Mouse (Mus musculus) spleen, embryonic (tissue): Measurements from ENCODE around the gene Prkce.

Experiments
- CTCF ChIA-PET: fragments of 350-600 bp; sonication (Branson Sonifier 250); formaldehyde crosslinking; loops from one replicate; lab custom pipeline; 2022; lab: Charles Lee

Prkce gene

GRCm38 (mm10) chr17:86324756-86325155 is 157.2 kb downstream of the Prkce start:
- CTCF ChIA-PET: no interaction called here

- CTCF ChIA-PET: no interaction called here
Observed at GRCm38 (mm10) chr17:86325317-86325716, 157.7 kb downstream of the Prkce start.

GRCm38 (mm10) chr17:86327958-86328357 is 160.4 kb downstream of the Prkce start:
- CTCF ChIA-PET: interaction anchor here (0.6 to 0.8 kb wide), 2 partner anchors 26 to 114 kb away, joined by 3 to 4 read pairs; no protein-coding TSS in a partner anchor

GRCm38 (mm10) chr17:86329273-86330075 is 161.9 kb downstream of the Prkce start:
- CTCF ChIA-PET: interaction anchor here (0.6 kb wide), 1 partner anchor 53 kb away, joined by 6 read pairs; no protein-coding TSS in a partner anchor

GRCm38 (mm10) chr17:86330076-86330955 is 162.7 kb downstream of the Prkce start:
- CTCF ChIA-PET: interaction anchor here (0.6 kb wide), 3 partner anchors 18 to 53 kb away, joined by 3 to 6 read pairs (median 3); no protein-coding TSS in a partner anchor

- CTCF ChIA-PET: no interaction called here
Observed at GRCm38 (mm10) chr17:86331835-86332234, 164.2 kb downstream of the Prkce start.

- CTCF ChIA-PET: interaction anchor here (0.8 to 1.2 kb wide), 2 partner anchors 12 kb away, joined by 3 to 4 read pairs; no protein-coding TSS in a partner anchor
Observed at GRCm38 (mm10) chr17:86334990-86335389, 167.4 kb downstream of the Prkce start.

- CTCF ChIA-PET: no interaction called here
Observed at GRCm38 (mm10) chr17:86336652-86337073, 169.1 kb downstream of the Prkce start.

- CTCF ChIA-PET: no interaction called here
Observed at GRCm38 (mm10) chr17:86337076-86337475, 169.5 kb downstream of the Prkce start.

- CTCF ChIA-PET: no interaction called here
Observed at GRCm38 (mm10) chr17:86338328-86338727, 170.7 kb downstream of the Prkce start.

- CTCF ChIA-PET: interaction anchor here (0.9 kb wide), 1 partner anchor 37 kb away, joined by 3 read pairs; no protein-coding TSS in a partner anchor
Observed at GRCm38 (mm10) chr17:86344032-86344431, 176.4 kb downstream of the Prkce start.

- CTCF ChIA-PET: no interaction called here
Observed at GRCm38 (mm10) chr17:86345234-86346005, 177.8 kb downstream of the Prkce start.

- CTCF ChIA-PET: no interaction called here
Observed at GRCm38 (mm10) chr17:86350236-86350635, 182.7 kb downstream of the Prkce start.

- CTCF ChIA-PET: no interaction called here
Observed at GRCm38 (mm10) chr17:86350791-86351261, 183.2 kb downstream of the Prkce start.

GRCm38 (mm10) chr17:86351282-86351681 is 183.7 kb downstream of the Prkce start:
- CTCF ChIA-PET: no interaction called here

- CTCF ChIA-PET: no interaction called here
Observed at GRCm38 (mm10) chr17:86352247-86353037, 184.9 kb downstream of the Prkce start.

- CTCF ChIA-PET: interaction anchor here (0.5 to 1.0 kb wide), 3 partner anchors 18 to 110 kb away, joined by 3 to 12 read pairs (median 8); no protein-coding TSS in a partner anchor
Observed at GRCm38 (mm10) chr17:86353679-86354078, 186.1 kb downstream of the Prkce start.

GRCm38 (mm10) chr17:86354101-86354500 is 186.5 kb downstream of the Prkce start:
- CTCF ChIA-PET: interaction anchor here (1.0 kb wide), 1 partner anchor 110 kb away, joined by 3 read pairs; no protein-coding TSS in a partner anchor

- CTCF ChIA-PET: interaction anchor here (1.0 kb wide), 1 partner anchor 111 kb away, joined by 3 read pairs; no protein-coding TSS in a partner anchor
Observed at GRCm38 (mm10) chr17:86354896-86355295, 187.3 kb downstream of the Prkce start.

- CTCF ChIA-PET: no interaction called here
Observed at GRCm38 (mm10) chr17:86355318-86355717, 187.7 kb downstream of the Prkce start.
